Mouse (Mus musculus) fat pad, adult 2 months (tissue): ENCODE measurements around the gene E2f2.

ENCODE experiments used
- DNase-seq: peaks from one replicate; pipeline ENCODE4 v3.0.0-alpha.2; 2011; ENCODE audit warnings: low read depth, low spot score; ENCODE audit errors: extremely low read depth

Gene E2f2

DNA sequence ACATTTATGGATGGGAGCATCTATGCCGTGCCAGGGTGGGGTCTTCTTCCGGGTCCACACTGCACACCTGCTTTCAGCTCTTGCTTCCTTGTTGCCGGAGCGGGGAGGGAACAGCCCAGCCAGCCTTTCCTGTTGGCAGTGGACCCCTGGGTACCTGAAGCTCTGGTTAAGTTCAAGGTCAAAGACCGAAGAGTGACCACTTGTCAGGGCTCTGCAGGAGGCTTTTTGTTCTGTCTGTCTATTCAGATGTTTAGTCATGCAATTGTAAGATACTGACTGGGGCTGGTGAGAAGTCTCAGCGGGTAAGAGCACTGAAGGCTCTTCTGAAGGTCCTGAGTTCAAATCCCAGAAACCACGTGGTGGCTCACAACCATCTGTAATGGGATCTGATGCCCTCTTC lies 26.7 kb downstream of the E2f2 start:
- DNase-seq: no peak

DNA sequence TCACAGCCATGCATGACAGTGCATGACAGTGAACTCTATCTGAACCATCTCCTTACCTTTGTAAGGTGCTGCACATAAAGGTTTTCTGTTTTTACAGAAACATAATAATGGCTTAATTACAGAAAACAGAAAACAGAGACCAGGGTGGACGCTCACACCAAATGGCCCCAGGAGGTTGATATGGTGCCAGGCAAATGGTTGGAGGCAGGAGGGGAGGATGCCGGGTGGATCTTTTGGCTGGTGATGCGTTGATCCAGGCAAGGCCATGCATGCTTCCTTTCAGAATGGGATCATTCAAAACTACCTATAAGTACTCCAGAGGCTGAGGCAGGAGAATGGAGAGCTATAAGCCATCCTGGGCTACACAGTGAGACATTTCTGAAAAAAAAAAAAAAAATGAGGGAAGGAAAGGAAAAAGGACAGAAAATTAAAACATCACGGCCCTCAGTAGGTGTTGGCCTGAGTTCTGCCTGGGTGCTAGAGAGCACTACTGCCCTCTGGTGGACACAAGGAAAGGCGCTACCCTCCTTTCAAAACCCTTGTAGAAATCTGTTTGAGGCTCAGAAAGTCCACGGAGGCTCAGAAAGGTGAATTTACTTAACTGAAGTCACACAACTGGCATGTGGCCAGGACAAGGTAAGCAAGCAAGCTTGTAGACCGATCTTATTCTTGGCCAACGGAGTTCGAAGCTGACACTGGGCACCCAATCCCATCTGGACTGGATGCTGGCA lies 27.5 kb downstream of the E2f2 start:
- DNase-seq: no peak

DNA sequence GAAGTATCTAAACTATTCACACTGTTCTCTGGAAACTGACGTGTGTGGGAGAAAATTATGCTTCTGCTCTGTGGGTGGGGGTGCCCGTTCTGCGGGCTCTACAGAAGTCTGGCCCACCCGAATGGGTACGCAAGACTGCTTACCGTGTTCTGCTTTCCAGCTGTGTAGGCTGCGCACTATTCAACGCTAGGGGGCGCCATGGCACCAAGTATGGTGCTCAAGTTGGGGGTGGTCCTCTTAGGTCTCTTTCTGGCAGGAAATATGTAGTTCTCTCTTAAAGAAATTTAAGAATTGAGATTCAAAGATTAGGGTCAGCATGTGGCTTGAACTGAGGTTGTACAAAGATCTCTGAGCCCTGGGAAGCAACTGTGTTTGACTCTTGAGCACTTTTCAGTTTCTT lies 30.3 kb downstream of the E2f2 start:
- DNase-seq: no peak

DNA sequence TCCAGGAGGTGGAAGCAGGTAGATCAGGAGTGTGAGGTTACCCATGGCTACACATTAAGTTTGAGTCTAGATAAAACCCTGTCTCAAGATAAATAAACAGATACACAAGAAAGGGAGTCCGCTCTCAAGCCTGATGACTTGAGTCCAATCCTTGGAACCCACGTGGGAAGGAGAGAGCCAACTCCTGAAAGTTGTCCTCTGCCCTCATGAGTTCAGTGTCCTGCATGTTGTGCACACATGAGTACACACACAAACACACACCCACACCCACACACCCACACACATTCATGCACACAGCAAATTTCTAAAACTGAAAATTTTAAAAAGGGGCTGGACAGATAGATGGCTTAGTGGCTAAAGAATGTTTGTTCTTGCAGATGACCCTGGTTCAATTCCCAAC lies 32.6 kb downstream of the E2f2 start:
- DNase-seq: no peak

DNA sequence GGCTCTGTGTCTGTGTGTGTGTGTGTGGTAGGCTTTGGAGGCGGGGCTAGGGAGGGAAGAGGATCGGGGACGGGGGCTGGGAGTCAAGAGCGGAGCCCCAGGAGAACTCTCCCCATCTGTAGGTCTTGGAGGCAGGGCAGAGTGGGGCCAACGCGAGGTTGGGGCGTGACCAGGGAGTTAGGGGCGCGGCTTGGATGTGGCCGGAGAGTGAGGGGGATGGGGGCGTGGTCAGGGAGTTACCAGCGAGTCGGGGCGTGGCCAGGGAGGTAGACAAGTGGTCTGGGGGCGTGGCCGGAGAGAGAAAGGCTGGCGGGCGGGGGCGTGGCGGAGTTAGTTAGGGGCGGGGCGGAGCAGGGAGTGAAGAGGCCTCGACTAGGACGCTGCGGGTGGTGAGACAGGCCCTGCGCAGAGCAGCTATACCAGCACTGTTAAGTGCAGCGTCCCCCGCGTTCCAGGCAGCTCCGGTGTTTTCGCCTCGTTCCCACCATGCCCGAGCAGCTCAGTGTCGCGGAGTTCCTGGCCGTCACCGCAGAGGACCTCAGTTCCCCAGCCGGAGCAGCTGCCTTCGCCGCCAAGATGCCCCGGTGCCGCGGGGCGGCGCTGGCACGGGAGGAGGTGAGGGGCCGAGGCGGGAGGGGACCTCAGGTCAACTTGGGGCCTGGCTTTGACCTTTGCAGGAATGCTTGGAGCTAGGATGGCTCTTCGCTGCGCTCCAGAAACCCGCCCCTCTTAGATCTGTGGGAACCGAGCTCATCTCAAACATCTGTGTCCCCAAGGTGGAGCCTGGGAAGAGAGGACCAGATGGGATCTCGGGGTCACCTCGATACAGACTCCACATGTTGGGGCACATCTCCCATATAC lies 34.1 kb downstream of the E2f2 start, which contains the start of gene Asap3:
Gene Asap3, plus strand, starts transcription at position 333 of the 861 bp plus-strand sequence.
- DNase-seq: no peak

DNA sequence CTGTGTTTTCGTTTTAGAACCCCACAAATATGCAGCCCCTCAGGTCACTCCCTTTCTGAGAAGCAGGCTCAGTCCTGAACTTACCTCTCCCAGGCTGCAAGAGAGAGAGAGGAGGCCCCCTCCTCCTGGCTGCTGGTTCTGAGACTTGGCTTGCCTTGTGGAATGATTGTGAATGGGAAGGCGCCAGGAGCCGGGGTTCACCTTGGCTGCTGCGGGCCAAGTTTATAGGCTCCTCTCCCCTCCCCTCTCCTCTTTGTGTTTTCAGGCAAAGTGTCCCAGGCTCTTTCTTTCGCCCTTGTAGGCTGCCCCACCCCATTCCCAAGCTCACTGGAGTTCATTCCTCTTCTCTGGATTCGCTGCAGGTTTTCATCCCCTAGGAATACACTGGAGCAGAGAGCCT lies 34.7 kb downstream of the E2f2 start:
- DNase-seq: no peak

DNA sequence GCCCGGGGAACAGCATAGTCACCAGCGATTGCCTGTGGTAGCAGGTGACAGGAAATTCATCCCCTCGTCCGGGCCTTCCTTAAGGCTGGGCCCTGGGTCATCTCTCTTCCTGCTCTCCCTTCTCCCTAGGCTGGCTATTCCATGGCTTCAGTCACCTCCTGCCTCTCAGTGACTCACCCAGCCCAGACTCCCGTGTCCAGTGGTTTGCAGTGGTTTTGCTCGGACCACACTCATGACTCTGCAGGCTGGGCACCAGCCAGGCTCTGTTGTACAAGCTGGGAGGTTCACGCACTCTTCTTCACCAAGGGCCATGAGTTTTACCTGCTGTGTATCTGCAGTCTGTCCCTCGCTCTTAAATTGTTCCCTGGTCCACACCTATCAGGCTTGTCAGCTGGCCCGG lies 38.7 kb downstream of the E2f2 start:
- DNase-seq: no peak

DNA sequence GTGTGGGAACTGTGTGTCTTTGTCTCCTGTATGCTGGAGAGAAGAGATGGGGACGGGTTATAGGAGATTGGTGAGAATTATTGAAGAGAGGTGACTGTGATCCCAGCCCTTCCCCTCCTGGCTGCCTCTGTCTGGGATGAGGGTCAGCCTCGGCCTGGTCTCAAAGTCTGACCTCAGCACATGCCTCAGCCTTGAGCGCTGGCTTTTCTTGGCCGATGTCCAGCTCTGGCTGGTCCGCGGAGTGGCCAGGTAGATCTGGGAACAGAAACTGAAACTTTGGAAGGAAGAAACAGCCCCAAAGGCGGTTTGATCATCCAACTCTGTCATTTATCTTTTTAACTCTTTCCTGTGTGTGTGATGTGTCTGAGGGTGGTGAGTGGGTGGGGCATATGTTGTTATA lies 41.4 kb downstream of the E2f2 start:
- no peak for DNase-seq

DNA sequence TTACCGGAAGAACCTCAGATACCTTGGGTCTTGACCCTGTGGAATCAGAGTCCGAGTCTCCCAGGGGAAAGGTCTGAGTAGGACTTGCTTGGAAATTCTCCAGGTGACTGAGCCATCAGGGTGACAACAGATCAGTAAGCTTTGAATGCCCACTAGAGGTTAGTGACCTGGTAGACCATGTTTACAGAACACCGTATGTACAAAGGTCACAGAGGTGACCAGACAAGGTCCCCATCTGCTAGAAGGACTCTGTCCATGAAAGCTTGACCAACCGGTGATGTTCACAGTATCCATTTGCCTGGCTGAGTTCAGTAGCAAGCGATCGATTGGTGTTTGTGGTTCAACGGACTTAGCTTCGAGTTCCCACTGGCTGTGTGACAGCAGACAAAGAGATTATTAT lies 42.6 kb downstream of the E2f2 start:
- DNase-seq: no peak

DNA sequence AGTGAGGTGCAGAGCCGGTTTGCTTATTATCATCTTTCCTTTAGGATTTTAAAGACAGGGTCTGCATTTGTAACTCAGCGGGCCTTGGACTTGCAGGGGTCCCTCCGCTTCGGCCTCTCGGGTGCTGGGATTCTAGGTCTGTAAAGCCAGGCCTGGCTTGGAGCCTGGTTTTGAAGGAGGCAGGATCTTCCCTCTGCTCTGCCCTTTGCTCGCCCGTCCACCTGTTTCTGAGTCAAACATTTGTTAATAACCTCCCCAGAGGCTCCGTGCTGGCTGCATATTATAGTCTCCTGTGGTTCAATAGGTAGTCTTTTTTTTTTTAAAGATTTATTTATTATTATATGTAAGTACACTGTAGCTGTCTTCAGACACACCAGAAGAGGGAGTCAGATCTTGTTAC lies 43.4 kb downstream of the E2f2 start:
- DNase-seq: no peak

DNA sequence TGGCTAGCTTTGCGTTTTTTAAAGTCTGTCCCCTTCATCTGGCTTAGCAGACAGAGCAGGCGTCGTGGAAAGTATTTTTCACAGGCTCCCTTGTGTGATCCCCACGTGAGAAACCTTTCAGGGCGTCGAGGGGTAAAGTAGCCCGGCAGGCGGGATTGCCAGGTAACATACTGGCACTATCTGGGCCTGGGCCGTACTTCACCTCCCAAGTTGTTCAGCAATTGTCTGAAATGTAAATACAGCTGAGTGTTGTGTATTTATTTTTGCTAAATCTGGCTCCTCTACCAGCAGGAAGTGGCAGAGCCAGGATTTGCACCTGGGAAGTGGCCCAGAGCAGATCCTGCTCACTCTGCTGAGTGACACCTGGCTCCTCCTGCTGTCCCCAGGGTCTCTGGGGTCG lies 44.9 kb downstream of the E2f2 start:
- no peak for DNase-seq

DNA sequence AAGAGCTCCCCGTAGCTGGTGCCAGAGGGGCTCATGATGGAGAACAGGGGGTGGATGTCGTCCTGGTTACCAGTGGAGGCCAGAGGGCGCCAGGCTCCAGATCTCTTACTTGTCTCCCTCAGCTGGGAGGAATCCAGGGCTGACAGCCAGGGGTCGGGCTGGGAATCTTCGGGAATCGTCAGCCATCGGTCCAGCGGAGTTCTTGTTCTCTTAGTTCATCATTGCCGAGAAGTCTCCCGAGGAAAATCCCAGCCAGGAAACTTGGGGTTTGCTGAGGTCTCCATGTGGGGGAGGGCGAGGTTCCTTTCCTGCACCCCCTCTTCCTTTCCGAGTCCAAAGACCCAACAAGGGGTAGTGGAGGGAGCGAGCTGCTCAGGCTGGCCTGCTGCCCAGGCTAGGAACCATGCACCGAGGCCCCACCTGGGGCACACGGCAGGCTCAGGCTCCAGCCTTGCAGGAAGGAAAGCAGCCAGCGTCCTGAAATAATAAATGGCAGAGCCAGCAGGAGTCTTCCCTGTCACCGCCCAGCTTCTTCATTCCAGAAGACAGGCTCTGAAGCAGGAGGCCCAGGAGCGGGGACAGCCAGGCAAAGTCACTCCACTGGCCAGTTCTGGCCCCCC lies 46.5 kb downstream of the E2f2 start:
- DNase-seq: no peak

DNA sequence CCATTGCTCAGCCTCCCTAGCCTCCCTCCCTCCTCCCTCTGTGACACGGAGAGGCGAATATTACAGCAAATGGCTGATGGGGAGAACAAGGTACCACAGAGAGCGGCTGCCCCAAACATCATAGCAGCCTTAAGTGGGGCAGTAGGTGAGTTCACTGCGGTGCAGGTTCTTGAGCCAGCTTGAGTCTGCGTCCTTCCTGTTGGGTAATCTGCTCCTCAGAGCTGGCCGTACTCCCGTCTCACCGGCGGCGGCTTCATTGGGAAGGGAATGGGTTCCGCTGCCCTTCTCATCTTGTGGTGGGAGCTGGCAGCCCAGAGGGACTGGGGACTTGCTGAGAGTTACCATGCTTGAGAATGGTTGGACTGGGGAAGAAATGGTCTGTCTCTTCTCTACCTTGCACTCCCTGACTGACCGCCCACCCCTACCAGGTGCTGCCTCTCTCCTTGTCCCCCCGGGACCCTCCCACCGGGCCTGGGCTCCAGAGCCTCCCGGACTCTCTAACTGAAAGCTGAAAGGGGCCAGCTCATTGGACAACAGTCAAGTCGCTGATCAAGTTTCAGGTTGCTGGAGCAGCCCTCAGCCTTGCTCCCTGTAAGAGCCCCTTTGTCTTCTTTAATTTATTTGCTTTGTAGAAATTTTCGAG lies 48.1 kb downstream of the E2f2 start:
- no peak for DNase-seq

DNA sequence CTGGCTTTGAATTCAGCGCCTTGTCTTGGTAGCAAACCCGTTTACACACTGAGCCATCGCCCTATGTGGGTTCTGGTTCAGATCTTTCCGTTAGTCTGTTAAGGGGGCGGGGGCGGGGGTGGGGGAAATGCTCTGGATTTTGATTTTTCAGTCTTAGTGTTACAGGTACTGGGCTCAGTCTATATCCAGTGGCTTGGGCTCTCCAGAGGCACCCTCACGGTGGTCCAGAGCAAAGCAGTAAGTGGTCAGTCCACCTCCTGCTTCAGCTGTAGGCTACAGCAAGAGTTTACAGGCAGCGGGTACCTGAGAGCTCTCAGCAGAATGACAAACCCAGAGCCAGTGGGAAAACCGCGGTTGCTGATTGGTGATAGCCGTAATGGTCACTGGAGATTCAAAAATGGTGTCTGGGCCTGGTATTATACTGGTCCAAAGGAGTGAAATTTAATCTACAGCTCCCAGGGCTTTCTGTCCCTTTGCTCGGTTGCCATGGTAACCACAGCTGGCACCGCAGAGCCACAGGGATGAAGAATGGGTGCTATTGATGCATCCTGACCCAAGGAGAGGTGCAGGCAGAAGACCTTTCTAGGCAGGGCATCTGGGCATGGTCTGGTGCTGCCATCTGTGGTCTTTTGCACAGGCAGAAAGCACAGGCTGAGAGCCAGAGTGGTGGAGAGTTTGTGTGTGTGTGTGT lies 51.5 kb downstream of the E2f2 start:
- no peak for DNase-seq

DNA sequence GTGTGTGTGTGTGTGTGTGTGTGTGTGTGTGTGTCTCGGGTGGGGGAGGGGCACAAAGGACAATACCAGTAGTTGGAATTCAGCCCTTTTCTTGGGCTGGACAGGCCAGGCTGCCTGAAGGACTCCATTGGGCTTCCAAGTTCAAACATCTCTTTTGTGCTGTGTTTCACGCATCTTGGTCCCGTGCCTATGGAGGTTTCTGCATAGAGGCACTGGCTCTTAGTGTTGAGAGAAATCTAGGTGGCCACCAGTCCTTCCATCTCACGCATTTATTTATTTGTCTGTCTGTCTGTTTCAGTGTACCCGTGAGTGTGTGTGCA lies 52.0 kb downstream of the E2f2 start:
- DNase-seq: no peak

DNA sequence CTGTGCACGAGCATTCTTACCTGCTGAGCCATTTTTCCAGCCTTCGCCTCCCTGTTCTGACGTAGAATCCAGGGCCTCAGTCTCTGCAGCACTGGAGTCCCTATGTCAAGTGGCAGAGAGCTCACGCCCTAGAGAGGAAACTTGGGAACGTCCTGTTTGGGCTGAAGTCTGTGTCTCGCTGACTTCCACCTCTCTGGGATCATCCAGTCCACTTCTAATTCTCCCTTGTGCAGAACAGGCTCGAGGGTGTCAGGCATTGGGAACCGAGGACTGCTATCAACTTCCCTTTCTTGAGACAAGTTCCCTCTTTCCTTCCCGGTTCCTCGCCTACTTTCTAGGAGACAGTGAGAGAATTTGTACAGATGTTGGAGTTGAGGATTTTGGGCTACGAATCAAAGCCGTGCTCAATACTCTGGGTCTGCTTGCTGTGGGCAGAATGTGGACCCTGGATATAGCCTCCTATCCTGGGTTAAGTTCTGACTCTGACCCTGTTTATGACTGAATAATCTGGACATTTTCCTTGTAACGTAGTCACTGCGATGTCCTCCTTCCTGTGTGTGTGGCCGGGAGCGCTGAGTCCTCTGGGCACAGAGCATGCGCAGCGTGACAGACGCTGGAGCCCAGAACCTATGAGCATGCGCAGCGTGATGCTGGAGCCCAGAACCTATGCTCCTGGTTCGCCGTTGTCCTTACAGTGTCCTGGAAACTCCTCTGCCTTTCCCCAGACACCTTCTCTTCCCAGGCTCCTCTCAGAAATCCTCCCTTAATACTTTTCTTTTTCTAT lies 52.7 kb downstream of the E2f2 start:
- no peak for DNase-seq

DNA sequence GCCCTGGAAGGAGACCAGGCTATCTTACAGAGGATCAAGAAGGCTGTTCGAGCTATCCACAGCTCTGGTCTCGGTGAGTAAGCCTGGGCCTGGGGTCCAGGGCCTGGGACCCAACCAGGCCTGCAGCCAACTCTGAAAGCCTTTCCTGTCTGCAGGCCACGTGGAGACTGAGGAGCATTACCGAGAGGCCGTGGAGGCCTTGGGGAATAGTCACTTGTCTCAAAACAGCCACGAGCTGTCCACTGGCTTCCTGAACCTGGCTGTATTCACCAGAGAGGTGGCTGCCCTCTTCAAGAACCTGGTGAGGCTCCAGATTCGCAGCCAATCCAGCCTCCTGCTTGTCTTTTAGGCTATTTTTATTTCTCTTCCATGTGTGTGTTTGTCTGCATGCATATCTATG lies 55.2 kb downstream of the E2f2 start:
- no peak for DNase-seq

DNA sequence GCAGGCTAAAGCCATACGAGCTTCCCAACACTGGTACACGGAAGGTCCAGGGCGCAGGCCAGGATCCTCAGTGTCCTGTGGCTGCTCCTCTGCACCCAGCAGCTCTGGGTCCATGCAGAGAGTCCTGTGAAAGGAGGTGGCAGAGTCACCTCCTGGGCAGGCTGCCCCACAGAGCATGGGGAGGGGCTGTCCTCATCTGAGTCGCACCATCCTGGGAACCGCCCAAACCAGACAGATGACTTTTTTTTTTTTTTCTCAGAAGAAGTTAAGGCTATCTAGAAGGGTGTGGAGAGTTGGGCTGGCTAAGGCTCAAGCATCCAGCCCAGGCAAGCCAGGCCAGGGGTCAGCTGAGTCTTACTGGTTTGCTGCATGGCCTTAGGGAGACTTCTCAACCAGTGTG lies 56.4 kb downstream of the E2f2 start:
- no peak for DNase-seq

DNA sequence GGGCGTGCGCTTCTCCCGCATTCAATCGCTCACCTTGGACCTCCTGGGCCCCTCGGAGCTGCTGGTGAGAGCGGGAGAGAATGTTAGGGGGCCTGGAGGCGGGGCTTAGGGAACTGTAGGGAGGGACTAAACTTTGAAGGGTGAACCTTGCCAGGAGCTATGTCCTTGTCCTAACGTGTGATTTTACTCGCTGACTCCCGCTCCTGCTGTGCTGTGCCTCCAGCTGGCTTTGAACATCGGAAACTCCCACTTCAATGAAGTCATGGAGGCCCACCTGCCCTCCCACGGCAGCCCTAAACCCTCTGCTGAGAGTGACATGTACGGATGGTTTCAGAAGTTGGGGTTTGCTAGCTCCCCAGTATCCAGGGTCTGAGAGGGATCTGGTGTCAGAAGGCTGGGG lies 66.5 kb downstream of the E2f2 start:
- no peak for DNase-seq

DNA sequence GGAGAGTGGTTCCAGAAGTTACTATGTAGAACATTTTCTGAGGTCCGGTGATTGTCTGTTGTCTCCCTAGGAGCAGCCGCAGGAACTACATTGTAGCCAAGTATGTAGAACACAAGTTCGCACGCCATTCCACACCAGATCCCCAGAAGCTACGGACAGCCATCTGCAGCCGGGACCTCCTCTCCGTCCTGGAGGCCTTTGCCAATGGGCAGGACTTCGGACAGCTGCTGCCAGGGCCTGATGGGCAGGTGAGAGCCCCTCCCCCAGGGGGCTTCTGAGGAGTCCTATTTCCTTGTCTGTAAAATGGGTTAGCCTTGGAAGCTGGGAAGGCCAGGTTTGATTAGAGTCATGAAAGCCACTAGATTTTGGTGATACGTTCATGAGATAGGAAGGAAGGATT lies 66.9 kb downstream of the E2f2 start:
- DNase-seq: no peak
